Mouse (Mus musculus) embryo, embryonic 9.5 days (tissue): ENCODE data around the gene Obox6.

ENCODE experiments used
- DNase-seq: peaks from one replicate; pipeline ENCODE4 v3.0.0-alpha.2; 2017; ENCODE audit errors: extremely low spot score

The Obox6 gene

GRCm38 (mm10) chr7:15839578-15839977 lies at the start of gene Obox6:
Gene Obox6, minus strand, starts transcription at chr7:15839678.
- no peak for DNase-seq

GRCm38 (mm10) chr7:15884127-15884526 lies 44.6 kb upstream of the Obox6 start:
- DNase-seq = no peak

GRCm38 (mm10) chr7:15882317-15882716 lies 42.8 kb upstream of the Obox6 start, which contains the start of gene Crxos:
Gene Crxos, plus strand, starts transcription at chr7:15882617.
- no peak for DNase-seq

- DNase-seq = no peak
Measured at GRCm38 (mm10) chr7:15881831-15882230, 42.4 kb upstream of the Obox6 start.

- DNase-seq = peak; percentile 7
Measured at GRCm38 (mm10) chr7:15881388-15881787, 41.9 kb upstream of the Obox6 start.

GRCm38 (mm10) chr7:15879756-15880155 lies 40.3 kb upstream of the Obox6 start, which contains the start of gene Crx:
Gene Crx, minus strand, starts transcription at chr7:15879968.
- DNase-seq = no peak

GRCm38 (mm10) chr7:15864104-15864503 lies 24.6 kb upstream of the Obox6 start:
- no peak for DNase-seq

- DNase-seq = no peak
Measured at GRCm38 (mm10) chr7:15859657-15860056, 20.2 kb upstream of the Obox6 start.
